Mouse (Mus musculus) central nervous system, embryonic 18 days (tissue): ENCODE measurements around the gene Arsj. TPM values are rescaled to one million over a fixed set of nuclear protein-coding genes. Genes with fewer than 3 reads are reported as not detected.

ENCODE experiments used
- polyA plus RNA-seq: library from polyadenylated mRNA; depleted of rRNA; stranded (reverse); fragments of >200 nt; gene quantifications from 2 replicates; pipeline ENCODE4 v1.2.3, GENCODE M21; 2012; rRNA removed

The Arsj gene
- polyA plus RNA-seq: 0.17 and 0.32 TPM in 2 replicates

DNA sequence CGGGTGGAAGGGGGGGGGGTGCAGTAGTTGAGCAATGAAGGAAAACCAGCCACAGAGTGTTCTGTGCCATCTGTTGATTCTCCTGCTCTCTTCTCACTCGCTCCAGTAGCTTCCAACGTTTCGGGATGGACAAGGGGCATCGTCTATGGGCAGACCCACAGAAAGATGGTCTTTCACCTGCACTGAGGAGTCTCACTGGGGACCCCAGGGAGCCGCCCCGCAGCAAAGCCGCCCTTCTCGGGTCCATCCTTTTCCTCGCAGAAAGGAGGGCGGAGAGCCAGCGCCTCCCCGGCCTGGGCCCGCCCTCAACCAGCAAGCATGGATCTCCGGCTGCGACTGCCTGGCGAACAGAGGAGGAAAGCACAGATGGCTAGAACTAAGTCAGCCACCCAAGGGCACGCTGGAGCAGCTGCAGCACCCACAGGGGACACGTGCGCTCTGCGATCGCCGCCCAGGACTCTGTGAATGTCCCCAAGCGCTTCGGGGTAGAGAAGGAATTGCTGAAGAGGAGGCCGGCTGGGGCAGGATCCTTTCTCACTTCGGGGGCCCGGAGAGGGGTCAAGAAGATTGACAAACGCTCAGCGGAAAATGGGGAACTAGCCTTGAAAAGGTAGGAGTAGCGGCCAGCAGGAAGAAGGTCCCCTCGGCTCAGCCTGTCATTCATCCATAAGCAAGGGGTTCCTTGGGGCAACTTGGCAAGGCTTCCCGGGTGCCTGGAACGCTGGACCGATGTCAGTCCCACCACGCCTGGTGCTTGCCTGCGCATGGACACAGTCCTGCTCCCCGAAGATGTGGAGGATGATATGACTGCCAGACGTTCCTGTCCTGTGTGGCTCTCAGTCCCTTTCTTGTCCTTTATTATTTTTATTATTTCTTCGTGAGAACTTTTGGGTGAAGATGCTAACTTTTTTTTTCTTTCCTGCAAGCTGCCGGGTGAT, at the start of gene Arsj:
Gene Arsj, plus strand, starts transcription at position 117 of the 938 bp plus-strand sequence.

Other genes with a start within 250 kb of the Arsj start
- 110 and 117 TPM in 2 replicates for gene Camk2d, start 232.6 kb downstream of the Arsj start, polyA plus RNA-seq